Mouse (Mus musculus): Measurements from ENCODE around the gene Pabpn1l. TPM values are rescaled to one million over a fixed set of nuclear protein-coding genes. Genes with fewer than 3 reads are reported as not detected.

Gene Pabpn1l
- polyA plus RNA-seq, 1 experiment from 2014 or later = 0.35 TPM

- Histone ChIP-seq H3K27me3 (replicated peaks; ENCODE audit: control insufficient read depth, insufficient read depth, low read length) (no peaks in the 10 kb centered on the region), H3K9ac (ENCODE audit: low read depth, low read length) (no peak overlapping the region), H3K4me1 (ENCODE audit: control insufficient read depth, insufficient read depth, low read length) (no peaks in the 10 kb centered on the region), H3K4me2 (ENCODE audit: low read depth, low read length) (no peak overlapping the region), H3K4me3 (ENCODE audit: low read depth, low read length) (no peak overlapping the region), H3K27ac (replicated peaks; ENCODE audit: low read depth, low read length) (no peak overlapping the region), H3K36me3 (ENCODE audit: control insufficient read depth, insufficient read depth, low read length) (no peaks in the 10 kb centered on the region), H3K9me3 (ENCODE audit: control insufficient read depth, low read length) (no peaks in the 10 kb centered on the region)
- WGBS = 78% methylated on average over 9 of the region's 9 CpGs
- DNase-seq (ENCODE audit: low spot score) (no peak), ATAC-seq (ENCODE audit: low read depth) (no peak)
Observed at GRCm38 (mm10) chr8:122584981-122585380, 37.6 kb downstream of the Pabpn1l start.

- H3K9me3 ChIP-seq (ENCODE audit: control insufficient read depth, low read length) = no peaks in the 10 kb centered on the region
- H3K4me2 ChIP-seq (ENCODE audit: low read depth, low read length) = no peak overlapping the region
- ATAC-seq (ENCODE audit: low read depth) = no peak
- peak; percentile 44 for DNase-seq (ENCODE audit: low spot score)
- no peak overlapping the region for H3K27ac ChIP-seq (replicated peaks; ENCODE audit: low read depth, low read length)
- H3K9ac ChIP-seq (ENCODE audit: low read depth, low read length) = no peak overlapping the region
- peaks cover 14% of the 10 kb centered on the region for H3K4me1 ChIP-seq (ENCODE audit: control insufficient read depth, insufficient read depth, low read length)
- 64% methylated on average over 13 of the region's 15 CpGs for WGBS
- no peaks in the 10 kb centered on the region for H3K36me3 ChIP-seq (ENCODE audit: control insufficient read depth, insufficient read depth, low read length)
- no peaks in the 10 kb centered on the region for H3K27me3 ChIP-seq (replicated peaks; ENCODE audit: control insufficient read depth, insufficient read depth, low read length)
- no peak overlapping the region for H3K4me3 ChIP-seq (ENCODE audit: low read depth, low read length)
Observed at GRCm38 (mm10) chr8:122580926-122581325, 41.6 kb downstream of the Pabpn1l start.

- H3K27ac ChIP-seq (replicated peaks; ENCODE audit: low read depth, low read length) = peak overlapping the region; percentile 35; the same call in 1 of the 2 replicates
Observed at GRCm38 (mm10) chr8:122579196-122579595, 43.3 kb downstream of the Pabpn1l start.

DNA sequence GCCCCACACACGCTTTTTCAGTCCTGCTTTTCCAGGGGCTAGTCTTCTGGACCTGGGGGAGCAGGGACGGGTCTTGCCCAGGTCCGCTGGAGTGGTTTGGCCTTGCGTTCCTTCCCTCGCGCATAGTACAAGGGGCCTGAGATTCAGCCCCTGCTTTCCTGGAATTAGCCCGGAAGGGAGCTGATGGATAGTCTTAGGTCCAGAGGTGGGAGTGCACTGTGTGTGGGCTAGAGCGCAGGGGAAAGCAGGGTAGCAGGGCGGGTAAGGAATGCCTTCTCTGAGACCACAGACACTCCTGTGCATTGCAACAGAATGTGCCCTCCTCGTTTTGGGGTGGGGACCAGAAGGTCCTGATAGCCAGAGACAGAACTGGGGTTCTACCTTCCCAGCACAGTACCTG lies 45.4 kb downstream of the Pabpn1l start:
- peak overlapping the region; percentile 64 for H3K4me3 ChIP-seq (ENCODE audit: low read depth, low read length)
- H3K9ac ChIP-seq (ENCODE audit: low read depth, low read length) = peak overlapping the region; percentile 83; the same call in 1 of the 2 replicates

More at GRCm38 (mm10) chr8:122579196-122579595, 43.3 kb downstream of the Pabpn1l start:
- Histone ChIP-seq H3K4me1 (ENCODE audit: control insufficient read depth, insufficient read depth, low read length) (peaks cover 26% of the 10 kb centered on the region), H3K4me3 (ENCODE audit: low read depth, low read length) (no peak overlapping the region), H3K36me3 (ENCODE audit: control insufficient read depth, insufficient read depth, low read length) (peaks cover 6% of the 10 kb centered on the region), H3K9me3 (ENCODE audit: control insufficient read depth, low read length) (no peaks in the 10 kb centered on the region), H3K4me2 (ENCODE audit: low read depth, low read length) (no peak overlapping the region), H3K9ac (ENCODE audit: low read depth, low read length) (0 out of 2 replicates have a peak overlapping the region, but pooled peaks have one; percentile 1), H3K27me3 (replicated peaks; ENCODE audit: control insufficient read depth, insufficient read depth, low read length) (no peaks in the 10 kb centered on the region)
- no peak for ATAC-seq (ENCODE audit: low read depth)
- WGBS = 16% methylated on average over 7 of the region's 7 CpGs
- peak; percentile 76 for DNase-seq (ENCODE audit: low spot score)

GRCm38 (mm10) chr8:122576648-122577022 lies 45.9 kb downstream of the Pabpn1l start, which contains the start of gene Aprt:
TSS of gene Aprt (minus strand) at chr8:122576909.
- Histone ChIP-seq H3K9ac (ENCODE audit: low read depth, low read length) (peak within 1 kb of the TSS; percentile 83), H3K4me2 (ENCODE audit: low read depth, low read length) (peak within 1 kb of the TSS; percentile 74), H3K9me3 (ENCODE audit: control insufficient read depth, low read length) (no peaks in the 10 kb centered on the region), H3K4me1 (ENCODE audit: control insufficient read depth, insufficient read depth, low read length) (peaks cover 26% of the 10 kb centered on the region), H3K27me3 (replicated peaks; ENCODE audit: control insufficient read depth, insufficient read depth, low read length) (no peaks in the 10 kb centered on the region), H3K27ac (replicated peaks; ENCODE audit: low read depth, low read length) (peak within 1 kb of the TSS; percentile 36), H3K4me3 (ENCODE audit: low read depth, low read length) (peak within 1 kb of the TSS; percentile 64), H3K36me3 (ENCODE audit: control insufficient read depth, insufficient read depth, low read length) (peaks cover 30% of the 10 kb centered on the region)
- WGBS = 2% methylated on average over 25 of the region's 39 CpGs
- peak; percentile 97 for DNase-seq (ENCODE audit: low spot score)
- ATAC-seq (ENCODE audit: low read depth) = peak; percentile 91

More for the DNA sequence above, 45.4 kb downstream of the Pabpn1l start:
- WGBS = 48% methylated on average over 10 of the region's 10 CpGs
- DNase-seq (ENCODE audit: low spot score) = no peak
- no peak for ATAC-seq (ENCODE audit: low read depth)
- peak overlapping the region; percentile 34 for H3K27ac ChIP-seq (replicated peaks; ENCODE audit: low read depth, low read length)
- no peaks in the 10 kb centered on the region for H3K9me3 ChIP-seq (ENCODE audit: control insufficient read depth, low read length)
- peaks cover 25% of the 10 kb centered on the region for H3K36me3 ChIP-seq (ENCODE audit: control insufficient read depth, insufficient read depth, low read length)
- peak overlapping the region; percentile 74 for H3K4me2 ChIP-seq (ENCODE audit: low read depth, low read length)
- H3K27me3 ChIP-seq (replicated peaks; ENCODE audit: control insufficient read depth, insufficient read depth, low read length) = no peaks in the 10 kb centered on the region
- H3K4me1 ChIP-seq (ENCODE audit: control insufficient read depth, insufficient read depth, low read length) = peaks cover 26% of the 10 kb centered on the region

- Histone ChIP-seq H3K27me3 (replicated peaks; ENCODE audit: control insufficient read depth, insufficient read depth, low read length) (no peaks in the 10 kb centered on the region), H3K27ac (replicated peaks; ENCODE audit: low read depth, low read length) (peak overlapping the region; percentile 36; the same call in 1 of the 2 replicates), H3K9ac (ENCODE audit: low read depth, low read length) (peak overlapping the region; percentile 83), H3K4me1 (ENCODE audit: control insufficient read depth, insufficient read depth, low read length) (peaks cover 26% of the 10 kb centered on the region), H3K9me3 (ENCODE audit: control insufficient read depth, low read length) (no peaks in the 10 kb centered on the region), H3K4me3 (ENCODE audit: low read depth, low read length) (peak overlapping the region; percentile 64), H3K36me3 (ENCODE audit: control insufficient read depth, insufficient read depth, low read length) (peaks cover 37% of the 10 kb centered on the region), H3K4me2 (ENCODE audit: low read depth, low read length) (peak overlapping the region; percentile 74)
- no peak for DNase-seq (ENCODE audit: low spot score)
- peak; percentile 9 for ATAC-seq (ENCODE audit: low read depth)
- 19% methylated on average over 16 of the region's 21 CpGs for WGBS
Observed at GRCm38 (mm10) chr8:122575735-122576647, 46.5 kb downstream of the Pabpn1l start.

DNA sequence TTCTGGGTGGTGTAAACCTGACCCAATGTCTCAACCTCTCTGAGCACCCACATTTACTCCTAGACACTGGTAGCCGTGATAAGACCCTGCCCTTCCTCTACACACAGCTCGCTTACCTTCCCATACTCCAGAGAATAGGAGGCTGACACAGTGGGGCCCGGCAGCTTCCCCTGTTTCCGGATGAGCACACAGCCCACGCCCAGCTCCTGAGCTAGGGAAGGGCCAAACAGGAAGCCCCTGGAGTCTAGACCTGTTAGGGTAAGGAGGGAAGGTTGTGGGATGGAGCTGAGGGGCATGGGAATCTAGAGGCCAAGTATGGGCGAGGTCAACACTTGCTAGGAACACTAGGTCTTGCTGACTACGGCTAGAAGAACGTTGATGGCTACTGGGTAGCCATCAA lies 47.3 kb downstream of the Pabpn1l start:
- no peak for ATAC-seq (ENCODE audit: low read depth)

GRCm38 (mm10) chr8:122574667-122575251 lies 47.8 kb downstream of the Pabpn1l start:
- WGBS = 55% methylated on average over 10 of the region's 10 CpGs
- Histone ChIP-seq H3K9ac (ENCODE audit: low read depth, low read length) (no peak overlapping the region), H3K36me3 (ENCODE audit: control insufficient read depth, insufficient read depth, low read length) (peaks cover 49% of the 10 kb centered on the region), H3K27ac (replicated peaks; ENCODE audit: low read depth, low read length) (no peak overlapping the region), H3K4me2 (ENCODE audit: low read depth, low read length) (peak overlapping the region; percentile 74; the same call in 1 of the 2 replicates), H3K27me3 (replicated peaks; ENCODE audit: control insufficient read depth, insufficient read depth, low read length) (no peaks in the 10 kb centered on the region), H3K9me3 (ENCODE audit: control insufficient read depth, low read length) (no peaks in the 10 kb centered on the region), H3K4me1 (ENCODE audit: control insufficient read depth, insufficient read depth, low read length) (peaks cover 23% of the 10 kb centered on the region), H3K4me3 (ENCODE audit: low read depth, low read length) (no peak overlapping the region)
- ATAC-seq (ENCODE audit: low read depth) (no peak), DNase-seq (ENCODE audit: low spot score) (no peak)

More for the DNA sequence above, 47.3 kb downstream of the Pabpn1l start:
- H3K4me2 ChIP-seq (ENCODE audit: low read depth, low read length) = peak overlapping the region; percentile 74
- H3K9ac ChIP-seq (ENCODE audit: low read depth, low read length) = peak overlapping the region; percentile 83; the same call in 1 of the 2 replicates
- H3K36me3 ChIP-seq (ENCODE audit: control insufficient read depth, insufficient read depth, low read length) = peaks cover 44% of the 10 kb centered on the region
- H3K4me3 ChIP-seq (ENCODE audit: low read depth, low read length) = peak overlapping the region; percentile 64
- WGBS = 70% methylated on average over 8 of the region's 8 CpGs
- H3K4me1 ChIP-seq (ENCODE audit: control insufficient read depth, insufficient read depth, low read length) = peaks cover 26% of the 10 kb centered on the region
- no peak overlapping the region for H3K27ac ChIP-seq (replicated peaks; ENCODE audit: low read depth, low read length)
- DNase-seq (ENCODE audit: low spot score) = no peak
- no peaks in the 10 kb centered on the region for H3K27me3 ChIP-seq (replicated peaks; ENCODE audit: control insufficient read depth, insufficient read depth, low read length)
- no peaks in the 10 kb centered on the region for H3K9me3 ChIP-seq (ENCODE audit: control insufficient read depth, low read length)

Measured in embryonic facial prominence, embryonic 14.5 days (tissue).